8 mouse cellular contexts compared by ENCODE assay signal in the genomic region with DNA sequence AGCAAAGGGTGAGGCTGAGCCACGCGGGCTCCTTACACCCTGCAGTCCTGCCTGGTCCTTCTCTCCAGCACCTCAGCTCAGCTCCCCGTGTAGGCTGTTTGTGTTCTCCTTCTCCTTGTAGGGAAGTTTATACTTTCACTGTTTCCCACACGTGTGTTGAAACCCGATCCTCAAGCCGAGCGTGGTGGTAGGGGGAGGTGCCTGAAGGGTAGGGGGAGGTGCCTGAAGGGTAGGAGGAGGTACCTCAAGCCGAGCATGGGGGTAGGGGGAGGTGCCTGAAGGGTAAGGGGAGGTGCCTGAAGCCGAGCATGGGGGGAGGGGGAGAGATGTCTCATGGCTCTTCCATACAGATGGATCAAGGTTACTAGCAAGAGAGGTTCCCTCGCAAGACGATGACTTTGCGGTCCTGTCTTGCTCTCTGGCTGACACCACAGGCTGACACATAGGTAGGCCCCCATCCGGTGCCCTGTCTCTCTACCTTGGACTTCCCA. TPM values are rescaled to one million over a fixed set of nuclear protein-coding genes. Genes with fewer than 3 reads are reported as not detected.
DNase-seq lines count a peak whose midpoint lies in the region; ATAC-seq and TF ChIP-seq lines count a peak whose summit lies in the region.

No protein-coding gene starts in this region.

- no peak for TF ChIP-seq CTCF in cerebellum, adult 2 months (IDR thresholded peaks at IDR 0.05; ENCODE audit: borderline replicate concordance, insufficient read depth, low read depth, low read length)

- ATAC-seq in heart, embryonic 11.5 days (replicated peaks; ENCODE audit: insufficient number of reproducible peaks, low FRiP score, low TSS enrichment) = 0 out of 2 replicates have a peak, but pooled peaks have one; percentile 44
- ATAC-seq in limb, embryonic 13.5 days (ENCODE audit: low FRiP score, low read depth) = peak; percentile 73; the same call in 1 of the 2 replicates
- ATAC-seq in hindbrain, embryonic 12.5 days (ENCODE audit: low FRiP score) = no peak

- H3K27me3 ChIP-seq in heart, embryonic 11.5 days (ENCODE audit: control insufficient read depth, insufficient read depth, low read length) = no peaks in the 10 kb centered on the region
- no peaks in the 10 kb centered on the region for H3K27me3 ChIP-seq in limb, embryonic 13.5 days
- no peaks in the 10 kb centered on the region; the same call in 1 of the 2 replicates for H3K27me3 ChIP-seq in cerebellum, adult 2 months (ENCODE audit: control insufficient read depth, insufficient read depth, low read length)
- H3K27me3 ChIP-seq in hindbrain, embryonic 12.5 days = no peaks in the 10 kb centered on the region

- peaks cover 19% of the 10 kb centered on the region for H3K4me1 ChIP-seq in heart, embryonic 11.5 days (ENCODE audit: control insufficient read depth, insufficient read depth, low read length)
- peaks cover 13% of the 10 kb centered on the region for H3K4me1 ChIP-seq in limb, embryonic 13.5 days
- no peaks in the 10 kb centered on the region for H3K4me1 ChIP-seq in cerebellum, adult 2 months (ENCODE audit: control insufficient read depth, insufficient read depth, low read length)
- H3K4me1 ChIP-seq in hindbrain, embryonic 12.5 days = peaks cover 21% of the 10 kb centered on the region

- intact Hi-C loops in heart, postnatal 14 days (cut with DNase I) = no loop called here

- no peaks in the 10 kb centered on the region for H3K9me3 ChIP-seq in heart, embryonic 11.5 days (replicated peaks; ENCODE audit: control insufficient read depth, low read length)
- no peaks in the 10 kb centered on the region for H3K9me3 ChIP-seq in limb, embryonic 13.5 days
- no peaks in the 10 kb centered on the region for H3K9me3 ChIP-seq in hindbrain, embryonic 12.5 days (replicated peaks)

- H3K27ac ChIP-seq in heart, embryonic 11.5 days (ENCODE audit: low read depth, low read length) = no peak overlapping the region
- H3K27ac ChIP-seq in limb, embryonic 13.5 days = peak overlapping the region; percentile 33; the same call in 1 of the 2 replicates
- H3K27ac ChIP-seq in cerebellum, adult 2 months (ENCODE audit: insufficient read depth, low read length) = no peak overlapping the region
- H3K27ac ChIP-seq in hindbrain, embryonic 12.5 days = no peak overlapping the region

- peak overlapping the region; percentile 40; the same call in 1 of the 2 replicates for H3K4me2 ChIP-seq in heart, embryonic 11.5 days
- peak overlapping the region; percentile 52 for H3K4me2 ChIP-seq in limb, embryonic 13.5 days (replicated peaks)
- H3K4me2 ChIP-seq in hindbrain, embryonic 12.5 days (replicated peaks) = no peak overlapping the region

- TF ChIP-seq POLR2A in cerebellum, adult 2 months (IDR thresholded peaks at IDR 0.05; ENCODE audit: borderline replicate concordance, insufficient read depth, low read length) = no peak

- no peak overlapping the region for H3K4me3 ChIP-seq in heart, embryonic 11.5 days (ENCODE audit: low read depth, low read length)
- peak overlapping the region; percentile 20; the same call in 1 of the 2 replicates for H3K4me3 ChIP-seq in limb, embryonic 13.5 days
- H3K4me3 ChIP-seq in cerebellum, adult 2 months (replicated peaks; ENCODE audit: insufficient read depth, low read depth, low read length) = no peak overlapping the region
- H3K4me3 ChIP-seq in hindbrain, embryonic 12.5 days = no peak overlapping the region

- no peaks in the 10 kb centered on the region for H3K36me3 ChIP-seq in heart, embryonic 11.5 days (ENCODE audit: control insufficient read depth, insufficient read depth, low read length)
- H3K36me3 ChIP-seq in limb, embryonic 13.5 days = no peaks in the 10 kb centered on the region
- no peaks in the 10 kb centered on the region for H3K36me3 ChIP-seq in hindbrain, embryonic 12.5 days

- DNase-seq in heart, postnatal 14 days = no peak
- peak; percentile 7 for DNase-seq in urinary bladder, postnatal 10 days (ENCODE audit: low spot score)
- no peak for DNase-seq in urinary bladder, adult 18-20 months (ENCODE audit: low spot score in 2 of 2)
- DNase-seq in urinary bladder, postnatal 4 days (ENCODE audit: low spot score in 2 of 2) = peak; percentile 17 to 58
- no peak for DNase-seq in cerebellum, adult 2 months

- 16% methylated on average over 13 of the region's 13 CpGs for WGBS in heart, embryonic 11.5 days (ENCODE audit: insufficient replicate concordance)
- 11% methylated on average over 13 of the region's 13 CpGs for WGBS in limb, embryonic 13.5 days
- WGBS in cerebellum, adult 2 months = 26% methylated on average over 13 of the region's 13 CpGs
- WGBS in hindbrain, embryonic 12.5 days = 23% methylated on average over 13 of the region's 13 CpGs

- H3K9ac ChIP-seq in heart, embryonic 11.5 days (ENCODE audit: low read depth, low read length) = no peak overlapping the region
- H3K9ac ChIP-seq in limb, embryonic 13.5 days = no peak overlapping the region
- H3K9ac ChIP-seq in hindbrain, embryonic 12.5 days = no peak overlapping the region

RNA-seq across cellular contexts. Expression of gene Sik1, which starts 15.4 kb away (rescaled TPM):
- polyA plus RNA-seq in heart, embryonic 11.5 days (2014; fragmentation: Nextera tagmentation; extraction: Ambion mirVana) = 21.7 and 24.3 TPM in 2 replicates
- 10 to 100 TPM; 41.4 to 72.2 TPM for total RNA-seq in heart, postnatal 14 days (2021)
- 13.1 and 14.3 TPM in 2 replicates for polyA plus RNA-seq in limb, embryonic 13.5 days (2015; fragmentation: Nextera tagmentation; extraction: Ambion mirVana)
- polyA plus RNA-seq in cerebellum, adult 2 months (2012; rRNA removed) = 5.0 and 5.2 TPM in 2 replicates
- 16.5 and 18.9 TPM in 2 replicates for polyA plus RNA-seq in hindbrain, embryonic 12.5 days (2016; fragmentation: Nextera tagmentation; extraction: Ambion mirVana)

Comparison
In these comparisons a context has a peak if more than half of its experiments do, and no peak if none do; other contexts are left out.
1. DNase-seq: peak in urinary bladder, postnatal 10 days (single experiment) and urinary bladder, postnatal 4 days (2 of 2); none in heart, postnatal 14 days (0 of 2), urinary bladder, adult 18-20 months (0 of 2) and cerebellum, adult 2 months (0 of 2).